Comparison of ENCODE assay signal across 16 mouse cellular contexts in the genomic region with DNA sequence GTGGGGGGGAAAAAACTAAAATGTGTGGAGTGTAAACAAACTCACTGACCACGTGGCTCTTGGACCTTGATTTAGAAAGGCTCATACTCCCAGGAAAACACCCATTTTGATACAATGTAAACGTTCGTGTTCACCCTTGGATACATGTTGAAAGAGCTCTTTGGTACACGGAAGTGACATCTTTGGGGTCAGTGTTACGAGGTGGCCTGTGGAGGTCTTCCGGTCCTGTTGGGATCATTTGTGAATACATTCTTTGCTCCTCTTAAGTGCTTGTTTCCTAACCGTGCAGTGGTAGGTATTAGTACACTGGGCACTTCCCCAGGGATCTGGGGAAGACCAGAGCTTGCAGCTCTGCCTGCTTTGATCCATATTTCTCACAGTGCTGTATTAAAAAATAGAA. TPM values are rescaled to one million over a fixed set of nuclear protein-coding genes. Genes with fewer than 3 reads are reported as not detected.
DNase-seq lines count a peak whose midpoint lies in the region; ATAC-seq lines count a peak whose summit lies in the region.
"Had no signal": no experiment of that assay in that cellular context is flagged by ENCODE, and none has a peak within 500 bp of the region (broad histone marks: within the 10 kb centered on the region; RNA-seq: fewer than 3 reads in every experiment).

No protein-coding gene starts in this region.

- H3K36me3 ChIP-seq in liver, embryonic 15.5 days (replicated peaks), result 0 out of 2 replicates have a peak, but pooled peaks cover 7% of the 10 kb centered on the region
- H3K36me3 ChIP-seq in liver, embryonic 11.5 days (ENCODE audit: control insufficient read depth, insufficient read depth, low read length), result peaks cover 15% of the 10 kb centered on the region
- H3K36me3 ChIP-seq in forebrain, embryonic 10.5 days (replicated peaks), result peaks cover 68% of the 10 kb centered on the region
- 0 out of 2 replicates have a peak, but pooled peaks cover 2% of the 10 kb centered on the region for H3K36me3 ChIP-seq in hindbrain, embryonic 11.5 days (ENCODE audit: control insufficient read depth, insufficient read depth, low read length)
- peaks cover 35% of the 10 kb centered on the region for H3K36me3 ChIP-seq in midbrain, embryonic 14.5 days (ENCODE audit: control insufficient read depth, insufficient read depth, low read length)

- peak; percentile 56; the same call in 1 of the 2 replicates for ATAC-seq in liver, embryonic 15.5 days (ENCODE audit: insufficient read depth)
- ATAC-seq in liver, embryonic 11.5 days (replicated peaks; ENCODE audit: low FRiP score), result no peak
- ATAC-seq in hindbrain, embryonic 11.5 days (ENCODE audit: low FRiP score), result no peak
- no peak for ATAC-seq in midbrain, embryonic 14.5 days (ENCODE audit: low FRiP score, low TSS enrichment)
- ATAC-seq: Patski had no signal

- H3K9ac ChIP-seq in liver, embryonic 15.5 days, result no peak overlapping the region
- no peak overlapping the region for H3K9ac ChIP-seq in liver, embryonic 11.5 days (ENCODE audit: low read depth, low read length)
- no peak overlapping the region for H3K9ac ChIP-seq in hindbrain, embryonic 11.5 days (ENCODE audit: low read depth, low read length)
- H3K9ac ChIP-seq in midbrain, embryonic 14.5 days (replicated peaks; ENCODE audit: low read length), result no peak overlapping the region
- H3K9ac ChIP-seq: embryonic facial prominence, embryonic 13.5 days had no signal

- no peak overlapping the region for H3K4me2 ChIP-seq in liver, embryonic 15.5 days
- no peak overlapping the region for H3K4me2 ChIP-seq in liver, embryonic 11.5 days
- no peak overlapping the region for H3K4me2 ChIP-seq in hindbrain, embryonic 11.5 days (replicated peaks; ENCODE audit: low read depth, low read length)
- no peak overlapping the region; the same call in 1 of the 2 replicates for H3K4me2 ChIP-seq in midbrain, embryonic 14.5 days (ENCODE audit: low read length)
- H3K4me2 ChIP-seq: embryonic facial prominence, embryonic 13.5 days had no signal

- H3K4me3 ChIP-seq in liver, embryonic 15.5 days (replicated peaks), result no peak overlapping the region
- H3K4me3 ChIP-seq in liver, embryonic 11.5 days (ENCODE audit: low read depth, low read length), result no peak overlapping the region
- H3K4me3 ChIP-seq in forebrain, embryonic 10.5 days, result no peak overlapping the region
- H3K4me3 ChIP-seq in hindbrain, embryonic 11.5 days (ENCODE audit: low read depth, low read length), result no peak overlapping the region
- no peak overlapping the region for H3K4me3 ChIP-seq in midbrain, embryonic 14.5 days (replicated peaks; ENCODE audit: low read depth, low read length)
- H3K4me3 ChIP-seq: embryonic facial prominence, embryonic 13.5 days; limb, embryonic 10.5 days had no signal

- H3K4me1 ChIP-seq in liver, embryonic 15.5 days (replicated peaks), result 0 out of 2 replicates have a peak, but pooled peaks cover 7% of the 10 kb centered on the region
- peaks cover 6% of the 10 kb centered on the region for H3K4me1 ChIP-seq in liver, embryonic 11.5 days (replicated peaks; ENCODE audit: control insufficient read depth, insufficient read depth, low read length)
- peaks cover 100% of the 10 kb centered on the region for H3K4me1 ChIP-seq in forebrain, embryonic 10.5 days
- H3K4me1 ChIP-seq in hindbrain, embryonic 11.5 days (replicated peaks; ENCODE audit: control insufficient read depth, insufficient read depth, low read length), result peaks cover 26% of the 10 kb centered on the region
- peaks cover 90% of the 10 kb centered on the region for H3K4me1 ChIP-seq in midbrain, embryonic 14.5 days (ENCODE audit: control insufficient read depth, insufficient read depth, low read length)

- WGBS in liver, embryonic 15.5 days (ENCODE audit: insufficient replicate concordance), result 63% methylated on average over 7 of the region's 7 CpGs
- WGBS in liver, embryonic 11.5 days, result 81% methylated on average over 7 of the region's 7 CpGs
- 58% methylated on average over 7 of the region's 7 CpGs for WGBS in forebrain, embryonic 10.5 days
- 48% methylated on average over 7 of the region's 7 CpGs for WGBS in hindbrain, embryonic 11.5 days
- WGBS in midbrain, embryonic 14.5 days, result 30% methylated on average over 7 of the region's 7 CpGs

- no peak overlapping the region for H3K27ac ChIP-seq in liver, embryonic 15.5 days (replicated peaks)
- H3K27ac ChIP-seq in liver, embryonic 11.5 days (ENCODE audit: low read depth, low read length), result no peak overlapping the region
- H3K27ac ChIP-seq in forebrain, embryonic 10.5 days, result peak overlapping the region; percentile 87
- H3K27ac ChIP-seq in hindbrain, embryonic 11.5 days (ENCODE audit: low read depth, low read length), result peak overlapping the region; percentile 88
- H3K27ac ChIP-seq in midbrain, embryonic 14.5 days (replicated peaks; ENCODE audit: low read depth, low read length), result peak overlapping the region; percentile 71
- H3K27ac ChIP-seq: embryonic facial prominence, embryonic 13.5 days; limb, embryonic 10.5 days; macrophage had no signal

- no peak for DNase-seq in liver, embryonic 11.5 days (ENCODE audit: low spot score)
- DNase-seq in forebrain, embryonic 10.5 days (ENCODE audit: extremely low spot score, low spot score), result no peak
- DNase-seq in hindbrain, embryonic 11.5 days (ENCODE audit: low spot score), result peak; percentile 42
- peak; percentile 45 for DNase-seq in midbrain, embryonic 14.5 days
- DNase-seq in spleen, postnatal 10 days (ENCODE audit: low spot score in 2 of 2), result no peak
- no peak for DNase-seq in embryo, embryonic 11 days
- DNase-seq in kidney, postnatal 10 days, result no peak
- DNase-seq: cerebellum, postnatal 36 days; gastrocnemius, postnatal 25 days; heart, postnatal 14 days; kidney, adult 18-20 months had no signal

- H3K9me3 ChIP-seq in liver, embryonic 15.5 days (replicated peaks), result no peaks in the 10 kb centered on the region
- H3K9me3 ChIP-seq in liver, embryonic 11.5 days (ENCODE audit: control insufficient read depth, low read length), result no peaks in the 10 kb centered on the region
- no peaks in the 10 kb centered on the region for H3K9me3 ChIP-seq in forebrain, embryonic 10.5 days
- H3K9me3 ChIP-seq in hindbrain, embryonic 11.5 days (ENCODE audit: control insufficient read depth, low read length), result no peaks in the 10 kb centered on the region
- no peaks in the 10 kb centered on the region for H3K9me3 ChIP-seq in midbrain, embryonic 14.5 days (ENCODE audit: control insufficient read depth, low read length)
- H3K9me3 ChIP-seq: embryonic facial prominence, embryonic 13.5 days; limb, embryonic 10.5 days had no signal

- no peaks in the 10 kb centered on the region for H3K27me3 ChIP-seq in liver, embryonic 15.5 days
- H3K27me3 ChIP-seq in liver, embryonic 11.5 days (replicated peaks; ENCODE audit: control insufficient read depth, insufficient read depth, low read length), result no peaks in the 10 kb centered on the region
- H3K27me3 ChIP-seq in forebrain, embryonic 10.5 days (ENCODE audit: poor library complexity, severe bottlenecking), result no peaks in the 10 kb centered on the region
- H3K27me3 ChIP-seq in hindbrain, embryonic 11.5 days (ENCODE audit: control insufficient read depth, insufficient read depth, low read length), result no peaks in the 10 kb centered on the region
- H3K27me3 ChIP-seq in midbrain, embryonic 14.5 days (ENCODE audit: control insufficient read depth, insufficient read depth, low read length), result no peaks in the 10 kb centered on the region
- H3K27me3 ChIP-seq: embryonic facial prominence, embryonic 13.5 days; Patski had no signal

RNA-seq across cellular contexts. Expression of a gene that starts 10.8 kb away (rescaled TPM):
- 0.55 and 0.67 TPM in 2 replicates for polyA plus RNA-seq in liver, embryonic 15.5 days (2015; fragmentation: Nextera tagmentation; extraction: Ambion mirVana)
- polyA plus RNA-seq in liver, embryonic 11.5 days (2014; fragmentation: Nextera tagmentation; extraction: Ambion mirVana), result 1.9 and 2.2 TPM in 2 replicates
- polyA plus RNA-seq in forebrain, embryonic 10.5 days (2016; fragmentation: Nextera tagmentation; extraction: Ambion mirVana), result 7.8 and 10.0 TPM in 2 replicates
- 34.8 and 45.9 TPM in 2 replicates for polyA plus RNA-seq in hindbrain, embryonic 11.5 days (2014; fragmentation: Nextera tagmentation; extraction: Ambion mirVana)
- polyA plus RNA-seq in midbrain, embryonic 14.5 days (2014; fragmentation: Nextera tagmentation; extraction: Ambion mirVana), result 94.2 and 99.0 TPM in 2 replicates

RNA-seq across cellular contexts. Expression of a gene that starts 53.6 kb away (rescaled TPM):
- 26.0 and 28.3 TPM in 2 replicates for polyA plus RNA-seq in liver, embryonic 15.5 days (2015; fragmentation: Nextera tagmentation; extraction: Ambion mirVana)
- 20.6 and 21.8 TPM in 2 replicates for polyA plus RNA-seq in liver, embryonic 11.5 days (2014; fragmentation: Nextera tagmentation; extraction: Ambion mirVana)
- polyA plus RNA-seq in forebrain, embryonic 10.5 days (2016; fragmentation: Nextera tagmentation; extraction: Ambion mirVana), result 18.4 and 20.5 TPM in 2 replicates
- 26.6 and 28.7 TPM in 2 replicates for polyA plus RNA-seq in hindbrain, embryonic 11.5 days (2014; fragmentation: Nextera tagmentation; extraction: Ambion mirVana)
- polyA plus RNA-seq in midbrain, embryonic 14.5 days (2014; fragmentation: Nextera tagmentation; extraction: Ambion mirVana), result 32.4 and 38.7 TPM in 2 replicates

Comparison
In these comparisons a context has a peak if more than half of its experiments do, and no peak if none do; other contexts are left out.
1. H3K27ac ChIP-seq: peak in forebrain, embryonic 10.5 days (single experiment), hindbrain, embryonic 11.5 days (single experiment) and midbrain, embryonic 14.5 days (single experiment); none in liver, embryonic 15.5 days (single experiment) and liver, embryonic 11.5 days (single experiment).
2. DNase-seq: peak in hindbrain, embryonic 11.5 days (single experiment) and midbrain, embryonic 14.5 days (single experiment); none in liver, embryonic 11.5 days (single experiment), forebrain, embryonic 10.5 days (single experiment), spleen, postnatal 10 days (0 of 2), embryo, embryonic 11 days (single experiment) and kidney, postnatal 10 days (single experiment).